Comparison of ENCODE assay signal across 7 mouse cellular contexts in genomic region chr1:81316403-81316994, GRCm38 (mm10).
DNase-seq lines count a peak whose midpoint lies in the region; ATAC-seq and TF ChIP-seq lines count a peak whose summit lies in the region.

No protein-coding gene starts in this region.

- POLR2A ChIA-PET in Patski (lab: Charles Lee): no interaction called here

- H3K9ac ChIP-seq in forebrain, postnatal 0 days: no peak overlapping the region
- no peak overlapping the region for H3K9ac ChIP-seq in hindbrain, postnatal 0 days (replicated peaks; ENCODE audit: low read length)
- H3K9ac ChIP-seq in midbrain, embryonic 11.5 days (ENCODE audit: low read length): no peak overlapping the region

- no peak overlapping the region for H3K27ac ChIP-seq in forebrain, postnatal 0 days (ENCODE audit: low read depth, low read length)
- 0 out of 2 replicates have a peak overlapping the region, but pooled peaks have one; percentile 3 for H3K27ac ChIP-seq in hindbrain, postnatal 0 days
- no peak overlapping the region for H3K27ac ChIP-seq in midbrain, embryonic 11.5 days (ENCODE audit: low read depth, low read length)

- in situ Hi-C loops in Patski (cut with MboI; ENCODE audit: low pct_unique_long_range_greater_than_20kb): loop anchor here (5.0 to 10.0 kb wide), 4 partner anchors 428 to 1328 kb away; partner anchors contain the start of gene Irs1

- no peak overlapping the region for H3K4me2 ChIP-seq in forebrain, postnatal 0 days (ENCODE audit: low read depth)
- no peak overlapping the region for H3K4me2 ChIP-seq in hindbrain, postnatal 0 days (ENCODE audit: low read depth, low read length)
- H3K4me2 ChIP-seq in midbrain, embryonic 11.5 days: no peak overlapping the region

- peak; percentile 26 for ATAC-seq in Patski
- peak; percentile 84 for ATAC-seq in forebrain, postnatal 0 days
- ATAC-seq in hindbrain, postnatal 0 days: peak; percentile 76
- peak; percentile 70 for ATAC-seq in midbrain, embryonic 11.5 days (ENCODE audit: low FRiP score)

- peak; percentile 25 for DNase-seq in Patski (ENCODE audit: low read depth, low spot score)
- peak; percentile 50 for DNase-seq in cerebellum, adult 11 months
- peak; percentile 90 for DNase-seq in forebrain, postnatal 0 days
- peak; percentile 89 for DNase-seq in hindbrain, postnatal 0 days (ENCODE audit: low spot score)
- peak; percentile 18 to 78 for DNase-seq in left cerebral cortex, adult 9 months (ENCODE audit: low spot score in 2 of 2)
- DNase-seq in midbrain, embryonic 11.5 days (ENCODE audit: low spot score, missing footprints): peak; percentile 96
- DNase-seq in spleen, postnatal 4 days (ENCODE audit: low spot score in 2 of 2): peak; percentile 24 to 72

- H3K4me3 ChIP-seq in forebrain, postnatal 0 days (ENCODE audit: low read depth, low read length): no peak overlapping the region
- no peak overlapping the region for H3K4me3 ChIP-seq in hindbrain, postnatal 0 days (ENCODE audit: low read length)
- H3K4me3 ChIP-seq in midbrain, embryonic 11.5 days (ENCODE audit: low read depth, low read length): no peak overlapping the region

- 49% methylated on average over 9 of the region's 9 CpGs for WGBS in forebrain, postnatal 0 days
- WGBS in hindbrain, postnatal 0 days: 52% methylated on average over 9 of the region's 9 CpGs
- 63% methylated on average over 9 of the region's 9 CpGs for WGBS in midbrain, embryonic 11.5 days

- TF ChIP-seq CTCF in Patski (IDR thresholded peaks at IDR 0.05): peak; percentile 87
- TF ChIP-seq CTCF in forebrain, postnatal 0 days (IDR thresholded peaks at IDR 0.05; ENCODE audit: low read depth): peak; percentile 95
- TF ChIP-seq CTCF in hindbrain, postnatal 0 days (IDR thresholded peaks at IDR 0.05; ENCODE audit: low read depth): peak; percentile 93

- H3K36me3 ChIP-seq in forebrain, postnatal 0 days (ENCODE audit: insufficient read depth): no peaks in the 10 kb centered on the region
- no peaks in the 10 kb centered on the region for H3K36me3 ChIP-seq in hindbrain, postnatal 0 days (ENCODE audit: insufficient read depth, low read length)
- no peaks in the 10 kb centered on the region for H3K36me3 ChIP-seq in midbrain, embryonic 11.5 days (ENCODE audit: control insufficient read depth, insufficient read depth, low read length)

- no peaks in the 10 kb centered on the region for H3K27me3 ChIP-seq in Patski
- no peaks in the 10 kb centered on the region for H3K27me3 ChIP-seq in forebrain, postnatal 0 days (ENCODE audit: insufficient read depth, low read length)
- H3K27me3 ChIP-seq in hindbrain, postnatal 0 days (ENCODE audit: insufficient read depth, low read length): no peaks in the 10 kb centered on the region
- no peaks in the 10 kb centered on the region for H3K27me3 ChIP-seq in midbrain, embryonic 11.5 days (ENCODE audit: control insufficient read depth, insufficient read depth, low read length)

- H3K9me3 ChIP-seq in forebrain, postnatal 0 days (ENCODE audit: low read length): no peaks in the 10 kb centered on the region
- no peaks in the 10 kb centered on the region for H3K9me3 ChIP-seq in hindbrain, postnatal 0 days (ENCODE audit: low read length)
- no peaks in the 10 kb centered on the region for H3K9me3 ChIP-seq in midbrain, embryonic 11.5 days (ENCODE audit: control insufficient read depth, low read length)

- H3K4me1 ChIP-seq in forebrain, postnatal 0 days (ENCODE audit: insufficient read depth): no peaks in the 10 kb centered on the region
- H3K4me1 ChIP-seq in hindbrain, postnatal 0 days (ENCODE audit: insufficient read depth, low read length): no peaks in the 10 kb centered on the region
- H3K4me1 ChIP-seq in midbrain, embryonic 11.5 days (ENCODE audit: control insufficient read depth, insufficient read depth, low read length): peaks cover 2% of the 10 kb centered on the region

- CTCF ChIA-PET in Patski (lab: Charles Lee): interaction anchor here (1.3 to 1.5 kb wide), 5 partner anchors 168 to 1117 kb away, joined by 3 to 6 read pairs (median 5); no protein-coding TSS in a partner anchor

Comparison
In these comparisons a context has a peak if more than half of its experiments do, and no peak if none do; other contexts are left out.
1. ATAC-seq: peak in every context shown above with its lines; median percentile 84 in forebrain, postnatal 0 days; 76 in hindbrain, postnatal 0 days; 70 in midbrain, embryonic 11.5 days; 26 in Patski.
2. DNase-seq: peak in every context shown above with its lines; median percentile 96 in midbrain, embryonic 11.5 days; 90 in forebrain, postnatal 0 days; 89 in hindbrain, postnatal 0 days; 50 in cerebellum, adult 11 months; 48 in left cerebral cortex, adult 9 months; 48 in spleen, postnatal 4 days; 25 in Patski.